Mouse (Mus musculus) MEL (cell line): ENCODE results near the gene Ms4a8a. TPM values are rescaled to one million over a fixed set of nuclear protein-coding genes. Genes with fewer than 3 reads are reported as not detected.

Experiments used
- DNase-seq: peaks from one replicate; pipeline ENCODE4 v3.0.0; 2011; ENCODE audit warnings: low read depth, low spot score
- H3K27ac ChIP-seq: 2 replicates; pipeline ENCODE4 v1.5.1; 2012; ENCODE audit warnings: low read depth, mild to moderate bottlenecking, control low read depth, low read length, moderate library complexity; ENCODE audit not compliant: control insufficient read depth
- H3K27me3 ChIP-seq, 2 experiments: fragments of 150-350 bp in 1 of 2; sonication (generic) in 1 of 2; 2 replicates each; pipeline ENCODE4 v1.6.1; 2012; ENCODE audit warnings: low read length in 2 of 2, mild to moderate bottlenecking in 2 of 2, improper control_type of control experiment in 1 of 2, moderate library complexity in 1 of 2; ENCODE audit not compliant: insufficient read depth in 2 of 2, control insufficient read depth in 1 of 2
- H3K36me3 ChIP-seq, 2 experiments: 2 replicates each; pipeline ENCODE4 v1.6.1; 2012 to 2014; ENCODE audit warnings: low read length in 2 of 2, improper control_type of control experiment in 1 of 2, inconsistent platforms in 1 of 2, mild to moderate bottlenecking in 1 of 2; ENCODE audit not compliant: insufficient read depth in 2 of 2, control insufficient read depth in 1 of 2
- H3K4me1 ChIP-seq, 2 experiments: fragments of 150-350 bp in 1 of 2; sonication (generic) in 1 of 2; 2 replicates each; pipeline ENCODE4 v1.6.1; 2012; ENCODE audit warnings: low read length in 2 of 2, improper control_type of control experiment in 1 of 2, mild to moderate bottlenecking in 1 of 2; ENCODE audit not compliant: insufficient read depth in 2 of 2, control insufficient read depth in 1 of 2
- H3K4me3 ChIP-seq, 2 experiments: fragments of 150-350 bp in 1 of 2; sonication (generic) in 1 of 2; 2 replicates each; pipeline ENCODE4 v1.5.1; 2012; ENCODE audit warnings: low read depth in 2 of 2, low read length in 2 of 2, mild to moderate bottlenecking in 2 of 2, moderate library complexity in 2 of 2, control low read depth in 1 of 2, improper control_type of control experiment in 1 of 2; ENCODE audit not compliant: control insufficient read depth in 1 of 2, insufficient read depth in 1 of 2
- H3K79me2 ChIP-seq: 2 replicates; pipeline ENCODE4 v1.6.1; 2012; ENCODE audit warnings: mild to moderate bottlenecking, low read length, moderate library complexity; ENCODE audit not compliant: control insufficient read depth, poor library complexity, insufficient read depth
- H3K9ac ChIP-seq: 2 replicates; pipeline ENCODE4 v1.6.1; 2012; ENCODE audit warnings: low read depth, mild to moderate bottlenecking, control low read depth, low read length, moderate library complexity; ENCODE audit not compliant: control insufficient read depth, poor library complexity, severe bottlenecking
- H3K9me3 ChIP-seq: fragments of 150-350 bp; sonication (generic); replicated peaks from 2 replicates; pipeline ENCODE4 v1.6.1; 2012; ENCODE audit warnings: mild to moderate bottlenecking, low read length, improper control_type of control experiment, moderate library complexity; ENCODE audit not compliant: insufficient read depth
- E2F4 ChIP-seq: IDR thresholded peaks from 2 replicates; pipeline ENCODE4 v1.6.1; 2011; ENCODE audit warnings: low read depth, low read length, improper control_type of control experiment, borderline replicate concordance
- HCFC1 ChIP-seq: IDR thresholded peaks from 2 replicates; pipeline ENCODE4 v1.6.1; 2012; ENCODE audit warnings: low read depth, mild to moderate bottlenecking, inconsistent platforms, low read length, improper control_type of control experiment, moderate library complexity
- MAX ChIP-seq: IDR thresholded peaks from 2 replicates; pipeline ENCODE4 v1.6.1; 2011; ENCODE audit warnings: low read length, improper control_type of control experiment
- NELFE ChIP-seq: IDR thresholded peaks from 2 replicates; pipeline ENCODE4 v1.6.1; 2011; ENCODE audit warnings: low read depth, low read length, improper control_type of control experiment
- NRF1 ChIP-seq: IDR thresholded peaks from 2 replicates; pipeline ENCODE4 v1.6.1; 2014; ENCODE audit warnings: low read depth, mild to moderate bottlenecking, inconsistent platforms, low read length, improper control_type of control experiment, moderate library complexity; ENCODE audit not compliant: poor library complexity, insufficient read depth, severe bottlenecking
- POLR2A ChIP-seq, 2 experiments: IDR thresholded peaks; 2 replicates each; pipeline ENCODE4 v1.6.1; 2011 to 2012; ENCODE audit warnings: low read length in 2 of 2, mild to moderate bottlenecking in 2 of 2, control low read depth in 1 of 2, improper control_type of control experiment in 1 of 2, low read depth in 1 of 2, moderate library complexity in 1 of 2; ENCODE audit not compliant: control insufficient read depth in 1 of 2, insufficient read depth in 1 of 2, poor library complexity in 1 of 2
- SIN3A ChIP-seq: IDR thresholded peaks from 2 replicates; pipeline ENCODE4 v1.6.1; 2012; ENCODE audit warnings: low read length, improper control_type of control experiment, inconsistent platforms
- SMC3 ChIP-seq: IDR thresholded peaks from 2 replicates; pipeline ENCODE4 v1.6.1; 2011; ENCODE audit warnings: low read depth, low read length, improper control_type of control experiment
- UBTF ChIP-seq: IDR thresholded peaks from 2 replicates; pipeline ENCODE4 v1.6.1; 2012; ENCODE audit warnings: low read depth, mild to moderate bottlenecking, inconsistent platforms, low read length, improper control_type of control experiment, moderate library complexity, borderline replicate concordance; ENCODE audit not compliant: insufficient read depth
- ZC3H11A ChIP-seq: IDR thresholded peaks from 2 replicates; pipeline ENCODE4 v1.6.1; 2012; ENCODE audit warnings: low read depth, mild to moderate bottlenecking, inconsistent platforms, low read length, improper control_type of control experiment
- ZMIZ1 ChIP-seq: IDR thresholded peaks from 2 replicates; pipeline ENCODE4 v1.6.1; 2012; ENCODE audit warnings: low read depth, mild to moderate bottlenecking, inconsistent platforms, low read length, improper control_type of control experiment, moderate library complexity
- ZNF384 ChIP-seq: IDR thresholded peaks from 2 replicates; pipeline ENCODE4 v1.6.1; 2012; ENCODE audit warnings: low read depth, mild to moderate bottlenecking, inconsistent platforms, low read length, improper control_type of control experiment
- polyA plus RNA-seq, 2 experiments: library from polyadenylated mRNA; stranded (reverse) in 1 of 2; unstranded in 1 of 2; fragments of >175 nt in 1 of 2; fragments of >200 nt in 1 of 2; gene quantifications; 2 replicates each; pipeline versions ENCODE4 v1.2.1 to v1.2.4; 2012; ENCODE audit warnings: low replicate concordance in 2 of 2, low read depth in 1 of 2; ENCODE audit not compliant: insufficient read length in 2 of 2, insufficient read depth in 1 of 2, missing spikeins in 1 of 2
- total RNA-seq: library from RNA; depleted of rRNA; stranded (reverse); fragments of 300-350 nt; gene quantifications from 2 replicates; pipeline ENCODE4 v1.2.3, GENCODE M21; 2012

Ms4a8a gene
- total and polyA plus RNA-seq, 3 experiments = not detected

- Histone ChIP-seq H3K36me3 (no peaks in the 10 kb centered on the region; a peak in 1 of 4 replicates), H3K27me3 (peaks cover 2 to 4% of the 10 kb centered on the region in 2 experiments; a peak in 3 of 4 replicates), H3K9me3 (no peaks in the 10 kb centered on the region), H3K27ac (no peak overlapping the region), H3K9ac (no peak overlapping the region), H3K4me3 (no peak overlapping the region), H3K79me2 (no peaks in the 10 kb centered on the region), H3K4me1 (no peaks in the 10 kb centered on the region)
- no peak for DNase-seq
- no peak for TF ChIP-seq E2F4
- no peak for TF ChIP-seq MAX
Observed at GRCm38 (mm10) chr19:11050286-11050685, 30.6 kb downstream of the Ms4a8a start.

GRCm38 (mm10) chr19:11049426-11049825, 31.5 kb downstream of the Ms4a8a start:
- H3K4me1 ChIP-seq = no peaks in the 10 kb centered on the region
- H3K9ac ChIP-seq = no peak overlapping the region
- no peaks in the 10 kb centered on the region for H3K9me3 ChIP-seq
- H3K27me3 ChIP-seq = peaks cover 2 to 4% of the 10 kb centered on the region in 2 experiments; a peak in 3 of 4 replicates
- H3K36me3 ChIP-seq = no peaks in the 10 kb centered on the region; a peak in 1 of 4 replicates
- no peaks in the 10 kb centered on the region for H3K79me2 ChIP-seq
- DNase-seq = no peak
- no peak for TF ChIP-seq ZC3H11A
- TF ChIP-seq ZMIZ1 = no peak
- no peak for TF ChIP-seq SIN3A
- no peak for TF ChIP-seq HCFC1
- no peak for TF ChIP-seq POLR2A (IDR thresholded peaks at IDR 0.05; ENCODE audit: control insufficient read depth in 1 of 2, insufficient read depth in 1 of 2, low read depth in 1 of 2, low read length in 2 of 2, poor library complexity in 1 of 2)
- no peak for TF ChIP-seq SMC3
- TF ChIP-seq ZNF384 = no peak
- no peak for TF ChIP-seq UBTF
- no peak for TF ChIP-seq NRF1
- TF ChIP-seq, all 39 proteins: peak for 0
- H3K4me3 ChIP-seq = no peak overlapping the region
- H3K27ac ChIP-seq = no peak overlapping the region

GRCm38 (mm10) chr19:11048503-11048902, 32.4 kb downstream of the Ms4a8a start:
- Histone ChIP-seq H3K79me2 (no peaks in the 10 kb centered on the region), H3K27me3 (peaks cover 2 to 4% of the 10 kb centered on the region in 2 experiments; a peak in 3 of 4 replicates), H3K9me3 (no peaks in the 10 kb centered on the region), H3K4me1 (no peaks in the 10 kb centered on the region), H3K9ac (no peak overlapping the region), H3K4me3 (no peak overlapping the region), H3K27ac (no peak overlapping the region), H3K36me3 (no peaks in the 10 kb centered on the region; a peak in 1 of 4 replicates)
- no peak for TF ChIP-seq NELFE
- no peak for DNase-seq
